Mouse (Mus musculus) bone marrow macrophage, adult 2 months (primary cell): ENCODE results near the gene Dpp6.

Experiments used
- CTCF ChIP-seq: IDR thresholded peaks from 2 replicates; pipeline ENCODE4 v1.5.1; 2012; ENCODE audit warnings: low read depth, mild to moderate bottlenecking, low read length, moderate library complexity
- POLR2A ChIP-seq: IDR thresholded peaks from 2 replicates; pipeline ENCODE4 v1.6.1; 2012; ENCODE audit warnings: mild to moderate bottlenecking, low read depth, low read length, borderline replicate concordance

DNA sequence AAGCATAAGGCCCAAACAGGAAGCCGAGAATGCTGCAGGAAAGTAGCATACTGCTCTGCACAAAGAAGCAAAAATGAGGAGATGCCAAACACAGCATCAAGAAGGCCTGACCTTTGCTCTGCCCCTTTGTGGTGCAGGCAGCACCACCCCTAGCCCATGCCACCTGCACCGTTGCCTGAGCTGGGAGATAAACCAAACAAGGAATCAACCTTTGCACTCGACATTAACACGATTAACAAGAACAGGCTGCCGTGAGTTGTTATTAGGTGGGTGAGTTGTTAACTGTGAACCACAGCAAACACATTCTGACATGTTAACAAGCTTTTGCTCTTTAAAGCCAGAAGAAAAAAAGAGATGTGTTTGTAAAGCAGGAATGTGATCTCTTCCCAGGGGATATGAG is 239.4 kb downstream of the Dpp6 start:
- TF ChIP-seq CTCF (no peak), POLR2A (no peak)
